In the genomic region with DNA sequence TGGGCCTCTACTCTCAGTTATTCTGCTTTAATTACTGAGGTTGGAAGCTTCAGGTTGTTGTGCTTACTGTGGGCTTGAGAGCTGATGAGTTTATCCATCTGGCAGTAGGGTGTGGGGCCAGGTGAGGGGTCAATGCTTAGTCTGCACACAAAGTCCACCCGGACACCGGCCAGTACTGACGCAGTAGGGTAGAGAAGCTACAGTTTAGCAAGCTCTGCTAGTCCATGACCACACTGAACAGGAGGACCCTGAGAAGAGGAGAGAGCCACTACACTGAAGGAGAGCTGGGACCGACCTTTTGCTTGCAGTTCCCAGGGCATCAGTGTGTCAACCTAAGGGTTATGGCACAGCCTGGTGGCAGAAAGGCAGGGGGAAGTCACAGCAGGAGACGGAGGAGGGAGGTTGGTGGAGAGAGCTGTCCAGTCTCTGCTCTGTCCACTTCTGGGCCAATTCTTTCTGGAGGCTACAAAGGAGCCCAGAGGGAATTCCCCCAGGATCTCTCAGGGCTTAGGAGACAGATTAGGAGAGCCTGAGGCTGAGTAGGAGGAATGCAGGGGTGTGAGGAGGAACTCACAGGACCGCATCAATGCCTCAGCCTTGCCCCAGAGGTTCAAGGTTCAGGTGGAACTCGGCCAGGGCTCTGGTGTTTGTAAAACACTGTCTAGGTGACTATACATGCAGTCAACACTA, we compare ENCODE assay signal across 10 mouse cellular contexts. TPM values are rescaled to one million over a fixed set of nuclear protein-coding genes. Genes with fewer than 3 reads are reported as not detected.
A peak's percentile ranks its signal among the peaks of the same experiment; 100 is the strongest.
DNase-seq lines count a peak whose midpoint lies in the region; ATAC-seq lines count a peak whose summit lies in the region.
"Had no signal": no experiment of that assay in that cellular context is flagged by ENCODE, and none has a peak within 500 bp of the region (broad histone marks: within the 10 kb centered on the region; RNA-seq: fewer than 3 reads in every experiment).

No protein-coding gene starts in this region.

- ATAC-seq in heart, embryonic 11.5 days (replicated peaks; ENCODE audit: insufficient number of reproducible peaks, low FRiP score, low TSS enrichment), result 0 out of 2 replicates have a peak, but pooled peaks have one; percentile 3
- peak; percentile 48; the same call in 1 of the 2 replicates for ATAC-seq in intestine, embryonic 15.5 days
- peak; percentile 39; the same call in 1 of the 2 replicates for ATAC-seq in liver, embryonic 11.5 days (replicated peaks; ENCODE audit: low FRiP score)
- no peak for ATAC-seq in midbrain, embryonic 15.5 days (replicated peaks)

- H3K4me2 ChIP-seq in heart, embryonic 11.5 days, result no peak overlapping the region
- H3K4me2 ChIP-seq in intestine, embryonic 15.5 days (replicated peaks), result no peak overlapping the region
- no peak overlapping the region for H3K4me2 ChIP-seq in liver, embryonic 11.5 days
- no peak overlapping the region for H3K4me2 ChIP-seq in midbrain, embryonic 15.5 days
- H3K4me2 ChIP-seq: stomach, embryonic 15.5 days had no signal

- H3K27me3 ChIP-seq in heart, embryonic 11.5 days (ENCODE audit: control insufficient read depth, insufficient read depth, low read length), result peaks cover 3% of the 10 kb centered on the region; the same call in 1 of the 2 replicates
- no peaks in the 10 kb centered on the region for H3K27me3 ChIP-seq in intestine, embryonic 15.5 days (replicated peaks)
- H3K27me3 ChIP-seq in liver, embryonic 11.5 days (replicated peaks; ENCODE audit: control insufficient read depth, insufficient read depth, low read length), result no peaks in the 10 kb centered on the region
- H3K27me3 ChIP-seq in midbrain, embryonic 15.5 days (replicated peaks), result no peaks in the 10 kb centered on the region
- H3K27me3 ChIP-seq: stomach, embryonic 15.5 days had no signal

- WGBS in heart, embryonic 11.5 days (ENCODE audit: insufficient replicate concordance), result 61% methylated on average over 7 of the region's 7 CpGs
- 57% methylated on average over 7 of the region's 7 CpGs for WGBS in intestine, embryonic 15.5 days
- WGBS in liver, embryonic 11.5 days, result 49% methylated on average over 7 of the region's 7 CpGs
- WGBS in midbrain, embryonic 15.5 days, result 73% methylated on average over 7 of the region's 7 CpGs

- no peak for DNase-seq in heart, postnatal 14 days
- DNase-seq in Muller cell, postnatal 12 days (ENCODE audit: inconsistent ontology term), result peak; percentile 68
- no peak for DNase-seq in liver, embryonic 11.5 days (ENCODE audit: low spot score)
- DNase-seq in ovary, postnatal 14 days (ENCODE audit: low spot score), result no peak
- DNase-seq in thymus, postnatal 25 days, result no peak

- peaks cover 15% of the 10 kb centered on the region for H3K4me1 ChIP-seq in heart, embryonic 11.5 days (ENCODE audit: control insufficient read depth, insufficient read depth, low read length)
- 0 out of 2 replicates have a peak, but pooled peaks cover 6% of the 10 kb centered on the region for H3K4me1 ChIP-seq in intestine, embryonic 15.5 days (replicated peaks)
- peaks cover 2% of the 10 kb centered on the region; the same call in 1 of the 2 replicates for H3K4me1 ChIP-seq in liver, embryonic 11.5 days (replicated peaks; ENCODE audit: control insufficient read depth, insufficient read depth, low read length)
- peaks cover 12% of the 10 kb centered on the region; the same call in 1 of the 2 replicates for H3K4me1 ChIP-seq in midbrain, embryonic 15.5 days
- H3K4me1 ChIP-seq: stomach, embryonic 15.5 days had no signal

- H3K4me3 ChIP-seq in heart, embryonic 11.5 days (ENCODE audit: low read depth, low read length), result no peak overlapping the region
- no peak overlapping the region for H3K4me3 ChIP-seq in intestine, embryonic 15.5 days (replicated peaks)
- no peak overlapping the region for H3K4me3 ChIP-seq in liver, embryonic 11.5 days (ENCODE audit: low read depth, low read length)
- no peak overlapping the region for H3K4me3 ChIP-seq in midbrain, embryonic 15.5 days
- H3K4me3 ChIP-seq: stomach, embryonic 15.5 days had no signal

- intact Hi-C loops in heart, postnatal 14 days (cut with DNase I), result loop anchor here (2.0 kb wide), 1 partner anchor 118 kb away; no protein-coding TSS in a partner anchor

- H3K27ac ChIP-seq in heart, embryonic 11.5 days (ENCODE audit: low read depth, low read length), result no peak overlapping the region
- no peak overlapping the region for H3K27ac ChIP-seq in intestine, embryonic 15.5 days
- no peak overlapping the region for H3K27ac ChIP-seq in liver, embryonic 11.5 days (ENCODE audit: low read depth, low read length)
- no peak overlapping the region for H3K27ac ChIP-seq in midbrain, embryonic 15.5 days
- H3K27ac ChIP-seq: stomach, embryonic 15.5 days had no signal

- H3K36me3 ChIP-seq in heart, embryonic 11.5 days (ENCODE audit: control insufficient read depth, insufficient read depth, low read length), result no peaks in the 10 kb centered on the region
- H3K36me3 ChIP-seq in intestine, embryonic 15.5 days, result no peaks in the 10 kb centered on the region
- H3K36me3 ChIP-seq in liver, embryonic 11.5 days (ENCODE audit: control insufficient read depth, insufficient read depth, low read length), result no peaks in the 10 kb centered on the region
- H3K36me3 ChIP-seq in midbrain, embryonic 15.5 days (replicated peaks), result no peaks in the 10 kb centered on the region
- H3K36me3 ChIP-seq: G1E; stomach, embryonic 15.5 days had no signal

- H3K9me3 ChIP-seq in heart, embryonic 11.5 days (replicated peaks; ENCODE audit: control insufficient read depth, low read length), result no peaks in the 10 kb centered on the region
- H3K9me3 ChIP-seq in intestine, embryonic 15.5 days, result no peaks in the 10 kb centered on the region
- H3K9me3 ChIP-seq in liver, embryonic 11.5 days (ENCODE audit: control insufficient read depth, low read length), result no peaks in the 10 kb centered on the region
- H3K9me3 ChIP-seq in midbrain, embryonic 15.5 days, result no peaks in the 10 kb centered on the region
- H3K9me3 ChIP-seq: G1E; stomach, embryonic 15.5 days had no signal

- H3K9ac ChIP-seq in heart, embryonic 11.5 days (ENCODE audit: low read depth, low read length), result no peak overlapping the region
- H3K9ac ChIP-seq in intestine, embryonic 15.5 days, result no peak overlapping the region
- 0 out of 2 replicates have a peak overlapping the region, but pooled peaks have one; percentile 30 for H3K9ac ChIP-seq in liver, embryonic 11.5 days (ENCODE audit: low read depth, low read length)
- no peak overlapping the region for H3K9ac ChIP-seq in midbrain, embryonic 15.5 days
- H3K9ac ChIP-seq: stomach, embryonic 15.5 days had no signal

RNA-seq across cellular contexts. Expression of a gene that starts 43.5 kb away (rescaled TPM):
- 7.2 and 8.1 TPM in 2 replicates for polyA plus RNA-seq in heart, embryonic 11.5 days (2014; fragmentation: Nextera tagmentation; extraction: Ambion mirVana)
- under 1 TPM; 0.72 to 0.83 TPM for total RNA-seq in heart, postnatal 14 days (2021)
- 5.2 and 6.8 TPM in 2 replicates for polyA plus RNA-seq in intestine, embryonic 15.5 days (2015; fragmentation: Nextera tagmentation; extraction: Ambion mirVana)
- polyA plus RNA-seq in liver, embryonic 11.5 days (2014; fragmentation: Nextera tagmentation; extraction: Ambion mirVana), result 3.3 TPM in 2 replicates
- polyA plus RNA-seq in midbrain, embryonic 15.5 days (2015; fragmentation: Nextera tagmentation; extraction: Ambion mirVana), result 54.4 and 57.0 TPM in 2 replicates
- total RNA-seq: G1E had no signal
- polyA plus RNA-seq: G1E had no signal

RNA-seq across cellular contexts. Expression of a gene that starts 53.6 kb away (rescaled TPM):
- polyA plus RNA-seq in heart, embryonic 11.5 days (2014; fragmentation: Nextera tagmentation; extraction: Ambion mirVana), result 38.5 and 45.3 TPM in 2 replicates
- total RNA-seq in heart, postnatal 14 days (2021), result 10 to 100 TPM; 43.4 to 57.3 TPM
- polyA plus RNA-seq in intestine, embryonic 15.5 days (2015; fragmentation: Nextera tagmentation; extraction: Ambion mirVana), result 21.9 and 23.7 TPM in 2 replicates
- polyA plus RNA-seq in liver, embryonic 11.5 days (2014; fragmentation: Nextera tagmentation; extraction: Ambion mirVana), result 33.2 and 33.3 TPM in 2 replicates
- 5.3 and 6.6 TPM in 2 replicates for polyA plus RNA-seq in midbrain, embryonic 15.5 days (2015; fragmentation: Nextera tagmentation; extraction: Ambion mirVana)
- total RNA-seq: G1E had no signal
- polyA plus RNA-seq: G1E had no signal
